Mouse (Mus musculus) T-cell, adult 2 months (primary cell): ENCODE measurements around the gene Sf3b6.
"Not testable (repeated sequence)": the region's sequence is repeated elsewhere in the genome, so short reads cannot be mapped to it uniquely, and the experiment has no call there.

Source experiments
- DNase-seq: peaks from one replicate; pipeline ENCODE4 v3.0.0; 2022; ENCODE audit warnings: low spot score

The Sf3b6 gene

GRCm38 (mm10) chr12:4817361-4818101 lies at the start of gene Sf3b6:
Sf3b6 (plus strand) TSS chr12:4817544.
- DNase-seq = peak; percentile 98

GRCm38 (mm10) chr12:4768492-4769332 lies 48.6 kb upstream of the Sf3b6 start, which contains the start of the genes Pfn4 and Fam228b:
Pfn4 (plus strand) TSS chr12:4769022.
Fam228b (minus strand) TSS chr12:4769267.
- peak; percentile 89 for DNase-seq

- DNase-seq = no peak
Observed at GRCm38 (mm10) chr12:4769333-4769723, 48.0 kb upstream of the Sf3b6 start.

GRCm38 (mm10) chr12:4774895-4775587 lies 42.3 kb upstream of the Sf3b6 start:
- peak; percentile 13 for DNase-seq

- peak; percentile 43 for DNase-seq
Observed at GRCm38 (mm10) chr12:4775588-4775949, 41.8 kb upstream of the Sf3b6 start.

GRCm38 (mm10) chr12:4777734-4778133 lies 39.6 kb upstream of the Sf3b6 start:
- DNase-seq = no peak

GRCm38 (mm10) chr12:4780245-4780644 lies 37.1 kb upstream of the Sf3b6 start:
- no peak for DNase-seq

- no peak for DNase-seq
Observed at GRCm38 (mm10) chr12:4781270-4781669, 36.1 kb upstream of the Sf3b6 start.

GRCm38 (mm10) chr12:4781725-4782404 lies 35.5 kb upstream of the Sf3b6 start:
- DNase-seq = not testable (repeated sequence)

GRCm38 (mm10) chr12:4783598-4783997 lies 33.7 kb upstream of the Sf3b6 start:
- DNase-seq = no peak

GRCm38 (mm10) chr12:4784466-4784865 lies 32.9 kb upstream of the Sf3b6 start:
- no peak for DNase-seq

- not testable (repeated sequence) for DNase-seq
Observed at GRCm38 (mm10) chr12:4788128-4788527, 29.2 kb upstream of the Sf3b6 start.

GRCm38 (mm10) chr12:4793718-4794117 lies 23.6 kb upstream of the Sf3b6 start:
- no peak for DNase-seq

- not testable (repeated sequence) for DNase-seq
Observed at GRCm38 (mm10) chr12:4797471-4797870, 19.9 kb upstream of the Sf3b6 start.

- DNase-seq = no peak
Observed at GRCm38 (mm10) chr12:4811036-4811435, 6.3 kb upstream of the Sf3b6 start.

GRCm38 (mm10) chr12:4811705-4812104 lies 5.6 kb upstream of the Sf3b6 start:
- no peak for DNase-seq

- no peak for DNase-seq
Observed at GRCm38 (mm10) chr12:4813636-4814035, 3.7 kb upstream of the Sf3b6 start.

- DNase-seq = no peak
Observed at GRCm38 (mm10) chr12:4816680-4817360, 524 bp upstream of the Sf3b6 start.

- no peak for DNase-seq
Observed at GRCm38 (mm10) chr12:4827256-4827655, 9.9 kb downstream of the Sf3b6 start.

GRCm38 (mm10) chr12:4836959-4837358 lies 19.6 kb downstream of the Sf3b6 start:
- no peak for DNase-seq

- no peak for DNase-seq
Observed at GRCm38 (mm10) chr12:4840010-4840409, 22.7 kb downstream of the Sf3b6 start.
